ENCODE assay signal across 8 mouse cellular contexts in the genomic region with DNA sequence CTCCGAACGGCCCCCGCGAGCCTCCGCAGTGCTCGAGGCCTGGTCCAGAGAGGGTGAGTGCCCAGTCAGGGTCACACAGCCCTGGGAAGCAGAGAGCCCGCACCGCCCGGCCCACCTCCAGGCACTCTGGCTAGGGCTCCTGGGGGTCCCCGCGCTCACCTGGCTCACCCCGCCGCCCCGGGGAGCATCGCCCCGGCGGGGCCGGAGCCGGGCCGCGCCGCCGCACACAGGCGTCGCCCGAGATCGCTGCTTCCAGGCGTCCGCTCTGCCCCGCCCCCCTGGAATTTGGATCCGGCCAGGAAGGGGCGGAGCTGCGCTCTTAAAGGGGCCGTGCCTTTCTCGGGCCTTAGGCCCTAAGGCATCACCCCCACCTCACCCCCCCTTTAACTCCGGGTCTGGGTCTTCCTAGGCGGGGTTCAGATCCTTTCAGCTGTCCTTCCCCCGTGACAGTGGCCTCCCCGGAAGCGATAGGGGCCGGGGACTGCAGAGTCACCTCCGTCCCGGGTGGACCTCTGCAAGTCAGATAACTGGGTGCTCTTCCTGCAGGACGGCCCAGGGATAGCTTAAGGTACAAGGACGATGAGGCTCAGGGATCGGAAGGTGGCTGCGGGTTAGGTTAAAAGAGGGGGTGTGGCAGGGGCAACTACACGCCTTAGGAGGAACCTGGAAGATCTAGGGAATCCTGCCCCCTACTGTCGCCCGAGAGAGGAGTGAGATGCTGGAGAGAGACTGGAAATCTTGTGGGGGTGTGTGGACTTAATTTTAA. TPM values are rescaled to one million over a fixed set of nuclear protein-coding genes. Genes with fewer than 3 reads are reported as not detected.
DNase-seq lines count a peak whose midpoint lies in the region; ATAC-seq lines count a peak whose summit lies in the region.

A gene (minus strand): TSS at position 272 of the 766 bp plus-strand sequence.

- WGBS in intestine, embryonic 14.5 days: under 1% methylated on average over 42 of the region's 50 CpGs
- WGBS in limb, embryonic 10.5 days: under 1% methylated on average over 49 of the region's 50 CpGs
- WGBS in midbrain, embryonic 12.5 days: under 1% methylated on average over 49 of the region's 50 CpGs

- H3K4me2 ChIP-seq in intestine, embryonic 14.5 days (ENCODE audit: low read length): peak within 1 kb of the TSS; percentile 93
- H3K4me2 ChIP-seq in midbrain, embryonic 12.5 days (replicated peaks): peak within 1 kb of the TSS; percentile 86

- ATAC-seq in intestine, embryonic 14.5 days (replicated peaks; ENCODE audit: low FRiP score, low TSS enrichment, low read depth): peak; percentile 76
- ATAC-seq in midbrain, embryonic 12.5 days (ENCODE audit: low FRiP score, low read depth): peak; percentile 83

- peak within 1 kb of the TSS; percentile 56 for H3K4me3 ChIP-seq in intestine, embryonic 14.5 days (ENCODE audit: low read depth, low read length)
- H3K4me3 ChIP-seq in limb, embryonic 10.5 days: peak within 1 kb of the TSS; percentile 69
- peak within 1 kb of the TSS; percentile 69 for H3K4me3 ChIP-seq in midbrain, embryonic 12.5 days

- peak; percentile 87 to 91 for DNase-seq in left cerebral cortex, adult 18-20 months (ENCODE audit: low spot score in 2 of 2)
- DNase-seq in left cerebral cortex, adult 11 months (ENCODE audit: low spot score): no peak
- peak; percentile 95 for DNase-seq in embryo, embryonic 11 days
- DNase-seq in gastrocnemius, postnatal 25 days: peak; percentile 88
- DNase-seq in intestine, embryonic 14.5 days (ENCODE audit: low spot score): peak; percentile 96
- DNase-seq in limb, embryonic 10.5 days (ENCODE audit: low spot score): peak; percentile 94
- peak; percentile 36 to 68 for DNase-seq in spleen, adult 18-20 months

- peaks cover 25% of the 10 kb centered on the region for H3K36me3 ChIP-seq in intestine, embryonic 14.5 days (ENCODE audit: control insufficient read depth, insufficient read depth, low read length)
- H3K36me3 ChIP-seq in limb, embryonic 10.5 days: peaks cover 32% of the 10 kb centered on the region
- peaks cover 24% of the 10 kb centered on the region for H3K36me3 ChIP-seq in midbrain, embryonic 12.5 days

- H3K9ac ChIP-seq in intestine, embryonic 14.5 days (ENCODE audit: low read length): peak within 1 kb of the TSS; percentile 63
- peak within 1 kb of the TSS; percentile 73 for H3K9ac ChIP-seq in midbrain, embryonic 12.5 days (replicated peaks)

- peaks cover 35% of the 10 kb centered on the region for H3K27me3 ChIP-seq in intestine, embryonic 14.5 days (replicated peaks; ENCODE audit: control insufficient read depth, insufficient read depth, low read length)
- H3K27me3 ChIP-seq in limb, embryonic 10.5 days (ENCODE audit: low read depth, poor library complexity, severe bottlenecking): peaks cover 47% of the 10 kb centered on the region
- H3K27me3 ChIP-seq in midbrain, embryonic 12.5 days: peaks cover 48% of the 10 kb centered on the region

- peaks cover 22% of the 10 kb centered on the region for H3K4me1 ChIP-seq in intestine, embryonic 14.5 days (replicated peaks; ENCODE audit: control insufficient read depth, insufficient read depth, low read length)
- H3K4me1 ChIP-seq in limb, embryonic 10.5 days: peaks cover 42% of the 10 kb centered on the region
- H3K4me1 ChIP-seq in midbrain, embryonic 12.5 days: peaks cover 42% of the 10 kb centered on the region

- H3K27ac ChIP-seq in intestine, embryonic 14.5 days (ENCODE audit: low read depth): peak within 1 kb of the TSS; percentile 49; the same call in 1 of the 2 replicates
- peak within 1 kb of the TSS; percentile 83 for H3K27ac ChIP-seq in limb, embryonic 10.5 days
- peak within 1 kb of the TSS; percentile 30; the same call in 1 of the 2 replicates for H3K27ac ChIP-seq in midbrain, embryonic 12.5 days (replicated peaks)

- H3K9me3 ChIP-seq in intestine, embryonic 14.5 days (ENCODE audit: control insufficient read depth, low read length): no peaks in the 10 kb centered on the region
- H3K9me3 ChIP-seq in limb, embryonic 10.5 days (replicated peaks): no peaks in the 10 kb centered on the region
- H3K9me3 ChIP-seq in midbrain, embryonic 12.5 days: no peaks in the 10 kb centered on the region

RNA-seq across cellular contexts. Expression of the gene that starts here (rescaled TPM):
- total RNA-seq in left cerebral cortex, adult 18-20 months (2021): 10 to 100 TPM; 83.7 to 92.5 TPM
- total RNA-seq in gastrocnemius, postnatal 25 days (2021): 1 to 10 TPM; 6.0 to 9.4 TPM
- 27.4 and 29.3 TPM in 2 replicates for polyA plus RNA-seq in intestine, embryonic 14.5 days (2014; fragmentation: Nextera tagmentation; extraction: Ambion mirVana)
- 27.5 and 34.4 TPM in 2 replicates for polyA plus RNA-seq in limb, embryonic 10.5 days (2016; fragmentation: Nextera tagmentation; extraction: Ambion mirVana)
- 31.9 and 35.0 TPM in 2 replicates for polyA plus RNA-seq in midbrain, embryonic 12.5 days (2016; fragmentation: Nextera tagmentation; extraction: Ambion mirVana)

Comparison
In these comparisons a context has a peak if more than half of its experiments do, and no peak if none do; other contexts are left out.
1. RNA of the gene that starts here (total RNA-seq): 83.7 to 92.5 TPM in left cerebral cortex, adult 18-20 months; 6.0 to 9.4 TPM in gastrocnemius, postnatal 25 days; every median in the first group is over 4 times any median in the second.
2. H3K27ac ChIP-seq: peak in every context shown above with its lines; median percentile 83 in limb, embryonic 10.5 days; 49 in intestine, embryonic 14.5 days; 30 in midbrain, embryonic 12.5 days.
3. Peak in every context shown above with its lines, with median percentiles within 50 percentile points of each other: H3K4me3 ChIP-seq.